Mouse (Mus musculus): Measurements from ENCODE around the gene Lpcat3. TPM values are rescaled to one million over a fixed set of nuclear protein-coding genes. Genes with fewer than 3 reads are reported as not detected.
A peak's percentile ranks its signal among the peaks of the same experiment; 100 is the strongest.

Gene Lpcat3
- total RNA-seq, 2 experiments from 2014 or later: 37.3 to 38.3 TPM

DNA sequence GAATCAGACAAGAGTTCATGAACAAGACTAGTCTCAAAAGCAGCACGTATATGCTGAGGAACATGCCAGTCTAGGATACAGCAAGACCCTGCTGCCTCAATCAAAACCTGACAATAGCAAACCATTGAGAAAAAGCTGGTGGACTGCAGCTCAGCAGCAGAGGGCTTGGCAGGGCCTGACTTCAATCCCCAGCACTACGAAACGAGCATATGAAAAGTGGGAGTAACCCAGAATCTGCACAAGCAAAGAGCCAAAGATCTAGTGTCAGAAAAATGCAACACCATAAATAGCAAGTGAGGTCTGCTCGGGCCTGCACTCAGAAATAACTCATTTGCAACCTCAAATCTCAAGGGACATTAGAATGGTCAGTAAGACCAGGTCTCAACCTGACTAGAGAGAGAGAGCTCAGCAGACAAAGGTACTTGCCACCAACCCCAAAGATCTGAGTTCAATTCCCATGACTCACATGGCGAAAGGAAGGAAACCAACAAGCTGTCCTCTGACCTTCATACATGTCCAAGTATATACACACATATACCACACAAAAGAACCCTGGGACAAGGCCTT is 43.3 kb downstream of the Lpcat3 start:
- DNase-seq: no peak

- no peak for DNase-seq
Measured at GRCm38 (mm10) chr6:124708289-124708889, 45.6 kb downstream of the Lpcat3 start.

DNA sequence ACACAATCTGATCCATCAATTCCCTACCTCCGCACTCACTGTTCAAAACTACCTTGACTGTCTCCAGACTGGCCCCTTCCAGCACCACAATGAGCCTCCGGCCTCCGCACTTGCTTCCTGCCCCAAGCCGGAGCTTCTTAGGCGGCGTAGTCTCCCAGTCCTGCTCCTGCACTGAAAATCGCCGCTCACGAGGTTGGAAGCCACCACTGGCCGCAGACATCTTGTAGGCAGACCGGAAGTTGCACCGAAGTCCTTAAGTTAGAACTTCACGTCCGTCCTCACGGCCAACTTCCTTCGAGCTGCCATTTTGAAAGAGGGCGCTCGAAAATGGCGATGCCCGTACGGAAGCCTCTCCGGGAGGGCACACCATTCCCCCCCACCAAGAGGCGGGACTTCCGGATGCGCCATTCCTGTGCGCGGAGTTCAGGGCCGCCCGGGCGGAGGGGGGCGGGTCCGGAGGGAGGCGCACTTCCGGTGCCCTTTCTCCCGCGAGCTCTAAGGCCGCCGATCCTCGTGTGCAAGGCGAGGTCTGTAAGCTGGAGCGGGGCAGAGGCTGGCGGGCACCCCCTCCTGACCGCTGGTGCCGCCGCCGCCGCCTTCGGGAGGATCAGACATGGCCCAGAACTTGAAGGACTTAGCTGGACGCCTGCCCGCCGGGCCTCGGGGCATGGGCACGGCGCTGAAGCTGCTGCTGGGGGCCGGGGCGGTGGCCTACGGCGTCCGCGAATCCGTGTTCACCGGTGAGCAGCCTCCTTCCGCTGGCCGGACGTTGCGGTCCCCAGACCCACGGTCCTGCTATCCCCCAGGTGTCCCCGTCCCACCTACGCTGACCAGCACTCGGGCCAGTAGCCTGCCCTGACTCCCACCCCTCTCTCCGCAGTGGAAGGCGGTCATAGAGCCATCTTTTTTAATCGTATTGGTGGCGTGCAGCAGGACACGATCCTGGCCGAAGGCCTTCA is 49.3 kb downstream of the Lpcat3 start, which contains the start of the genes Emg1 and Phb2:
Emg1 (minus strand) TSS at position 355 of the 959 bp plus-strand sequence.
Phb2 (plus strand) TSS at position 513 of the 959 bp plus-strand sequence.
- DNase-seq: peak; percentile 99

DNA sequence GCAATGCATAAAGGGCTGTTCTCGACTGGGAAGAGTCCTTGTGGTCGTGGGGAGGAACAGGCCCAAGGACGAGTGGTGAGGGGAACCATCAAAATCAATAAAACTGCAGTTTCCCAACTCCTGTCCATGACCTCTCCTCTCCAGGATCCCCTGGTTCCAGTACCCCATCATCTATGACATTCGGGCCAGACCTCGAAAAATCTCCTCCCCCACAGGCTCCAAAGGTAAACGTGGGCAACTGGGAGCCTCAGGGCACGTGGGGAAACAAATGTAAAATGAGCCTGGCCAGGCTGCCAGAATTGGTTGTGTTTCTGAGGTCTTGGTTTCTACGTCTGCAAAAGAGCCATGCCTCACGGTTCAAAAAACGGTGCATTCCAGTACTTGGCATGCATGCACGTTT is 50.1 kb downstream of the Lpcat3 start:
- DNase-seq: no peak

DNA sequence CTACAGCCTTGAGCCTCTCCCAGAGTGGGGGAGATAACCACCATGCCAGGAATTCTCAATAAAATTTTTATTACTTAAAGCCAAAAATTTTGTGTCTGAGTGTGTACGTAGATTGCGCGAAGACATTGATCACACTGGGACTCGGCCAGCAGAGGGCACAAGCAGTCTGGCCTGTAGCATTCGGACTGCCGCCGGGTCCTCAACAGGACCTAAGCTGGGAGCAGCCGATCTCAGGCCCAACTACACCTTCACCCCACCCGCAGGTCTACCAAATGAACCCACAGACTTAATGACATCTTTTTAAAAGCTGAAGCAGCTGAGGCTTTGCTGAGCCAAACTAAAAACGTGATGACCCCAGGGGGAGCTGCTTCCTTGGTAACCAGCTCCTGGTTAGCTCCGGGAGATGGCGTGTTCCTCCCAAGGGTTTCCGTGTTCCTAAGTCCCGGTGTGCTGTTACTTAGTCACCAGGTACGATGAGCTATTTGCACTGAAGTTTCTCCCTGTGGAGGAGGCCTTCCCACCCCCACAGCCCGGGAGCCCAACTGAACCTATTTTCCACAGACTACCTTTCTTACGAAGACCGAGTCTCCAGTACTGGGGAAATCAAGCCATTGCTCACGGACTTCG is 54.1 kb downstream of the Lpcat3 start:
- DNase-seq: peak in 1 of 2 experiments; percentile 62

DNA sequence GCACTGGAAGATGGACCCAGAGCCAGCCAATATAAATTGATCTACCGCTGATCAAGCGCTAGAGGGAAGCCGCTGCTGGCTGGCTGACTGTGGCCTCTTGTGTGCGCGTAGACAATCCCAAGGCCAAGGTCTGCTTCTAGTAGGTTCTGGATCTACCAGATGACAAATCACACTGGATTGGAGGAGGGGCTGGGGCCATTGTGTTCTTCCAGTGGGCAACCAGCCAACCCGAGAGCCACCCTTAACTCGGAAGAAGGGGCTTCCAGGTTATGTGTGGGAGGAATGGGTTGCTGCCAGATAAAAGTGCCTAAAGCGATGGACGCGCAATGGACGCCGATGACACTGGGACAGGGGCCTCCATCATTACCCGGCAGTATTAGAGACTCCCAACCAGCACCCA is 55.1 kb downstream of the Lpcat3 start:
- no peak for DNase-seq

DNA sequence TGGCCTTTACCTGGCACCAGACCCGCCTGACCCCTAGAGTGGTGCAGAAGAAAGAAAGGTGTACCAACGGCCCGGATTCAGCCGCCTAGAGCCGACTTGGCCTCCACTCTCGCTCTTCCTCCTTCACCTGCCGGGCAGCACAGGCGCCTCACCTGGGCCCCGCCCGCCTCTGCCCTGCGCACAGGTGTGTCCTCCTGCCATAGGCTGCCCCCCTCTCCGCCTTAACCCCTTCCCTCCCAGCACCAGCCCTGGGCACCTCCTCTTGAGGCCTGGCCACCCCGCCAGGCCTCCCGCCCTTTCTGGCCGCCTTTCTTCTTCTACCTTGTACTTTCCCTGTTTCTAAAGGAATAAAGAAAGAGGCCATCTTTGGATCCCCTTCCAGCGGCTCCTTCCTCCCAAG is 55.9 kb downstream of the Lpcat3 start:
- DNase-seq: no peak

GRCm38 (mm10) chr6:124719354-124719978 is 56.6 kb downstream of the Lpcat3 start:
- DNase-seq: peak in 1 of 2 experiments; percentile 71

- DNase-seq: no peak
Measured at GRCm38 (mm10) chr6:124720904-124721303, 58.1 kb downstream of the Lpcat3 start.

DNA sequence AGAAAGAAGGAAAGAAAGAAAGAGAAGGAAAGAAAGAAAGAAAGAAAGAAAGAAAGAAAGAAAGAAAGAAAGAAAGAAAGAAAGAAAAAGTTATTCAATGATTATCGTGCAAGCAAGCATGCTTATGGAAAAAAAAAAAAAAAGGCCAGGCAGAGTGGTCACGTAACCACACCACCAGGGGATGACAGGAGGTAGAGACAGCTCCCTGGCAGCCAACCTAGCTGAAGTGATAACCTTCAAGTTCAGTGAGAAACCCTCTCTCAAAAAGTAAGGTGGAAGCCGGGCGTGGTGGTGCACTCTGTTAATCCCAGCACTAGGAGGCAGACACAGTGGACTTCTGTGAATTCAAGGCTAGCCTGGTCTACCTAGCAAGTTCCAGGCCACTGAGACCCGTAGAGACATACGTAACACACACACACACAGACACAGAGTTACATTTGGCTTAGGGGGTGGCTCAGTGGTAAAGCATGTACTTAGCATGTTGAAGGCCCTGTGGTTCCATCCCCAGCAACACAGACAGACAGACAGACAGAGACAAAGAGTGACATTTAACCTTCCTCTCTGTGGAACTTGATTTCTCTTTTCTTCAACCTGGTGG is 60.1 kb downstream of the Lpcat3 start:
- DNase-seq: no peak

DNA sequence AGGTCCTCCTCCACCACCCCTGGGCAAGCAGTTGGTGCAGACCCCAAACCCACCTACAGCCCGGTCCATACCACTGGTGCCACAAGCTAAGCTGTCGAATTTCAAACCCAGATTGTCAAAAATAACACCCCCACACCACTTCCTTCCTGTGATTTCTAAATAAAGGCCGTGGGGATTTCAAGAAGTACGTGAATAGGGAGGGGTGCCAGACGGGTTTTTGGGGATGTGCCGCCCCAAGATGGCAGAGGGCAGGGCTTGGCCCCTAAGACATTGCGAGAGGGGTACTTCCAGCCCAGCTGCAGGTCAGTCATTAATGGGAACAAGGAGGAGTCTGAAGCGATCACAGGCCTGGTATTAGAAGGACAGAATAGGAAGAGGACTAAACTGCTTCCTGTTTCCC is 60.7 kb downstream of the Lpcat3 start:
- DNase-seq: no peak

DNA sequence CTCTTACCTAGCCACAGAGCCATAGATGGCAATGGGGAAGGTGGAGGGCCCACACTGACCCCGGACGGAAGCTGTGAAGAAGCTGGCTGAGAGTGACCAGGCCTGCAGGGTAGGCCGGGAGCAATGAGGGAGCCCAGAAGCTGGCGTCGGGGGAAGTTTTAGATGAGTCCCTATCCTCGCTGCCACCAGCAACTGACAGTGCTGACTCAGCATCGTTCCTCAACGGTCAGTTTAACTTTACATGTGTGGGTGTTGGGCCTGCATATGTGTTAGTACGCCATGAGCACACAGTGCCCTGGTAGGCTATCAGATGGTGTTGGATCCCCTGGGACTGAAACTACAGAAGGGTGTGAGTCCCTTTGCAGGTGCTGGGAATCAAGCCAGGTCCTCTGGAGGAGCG is 61.6 kb downstream of the Lpcat3 start:
- no peak for DNase-seq

GRCm38 (mm10) chr6:124728621-124729020 is 65.8 kb downstream of the Lpcat3 start:
- no peak for DNase-seq

DNA sequence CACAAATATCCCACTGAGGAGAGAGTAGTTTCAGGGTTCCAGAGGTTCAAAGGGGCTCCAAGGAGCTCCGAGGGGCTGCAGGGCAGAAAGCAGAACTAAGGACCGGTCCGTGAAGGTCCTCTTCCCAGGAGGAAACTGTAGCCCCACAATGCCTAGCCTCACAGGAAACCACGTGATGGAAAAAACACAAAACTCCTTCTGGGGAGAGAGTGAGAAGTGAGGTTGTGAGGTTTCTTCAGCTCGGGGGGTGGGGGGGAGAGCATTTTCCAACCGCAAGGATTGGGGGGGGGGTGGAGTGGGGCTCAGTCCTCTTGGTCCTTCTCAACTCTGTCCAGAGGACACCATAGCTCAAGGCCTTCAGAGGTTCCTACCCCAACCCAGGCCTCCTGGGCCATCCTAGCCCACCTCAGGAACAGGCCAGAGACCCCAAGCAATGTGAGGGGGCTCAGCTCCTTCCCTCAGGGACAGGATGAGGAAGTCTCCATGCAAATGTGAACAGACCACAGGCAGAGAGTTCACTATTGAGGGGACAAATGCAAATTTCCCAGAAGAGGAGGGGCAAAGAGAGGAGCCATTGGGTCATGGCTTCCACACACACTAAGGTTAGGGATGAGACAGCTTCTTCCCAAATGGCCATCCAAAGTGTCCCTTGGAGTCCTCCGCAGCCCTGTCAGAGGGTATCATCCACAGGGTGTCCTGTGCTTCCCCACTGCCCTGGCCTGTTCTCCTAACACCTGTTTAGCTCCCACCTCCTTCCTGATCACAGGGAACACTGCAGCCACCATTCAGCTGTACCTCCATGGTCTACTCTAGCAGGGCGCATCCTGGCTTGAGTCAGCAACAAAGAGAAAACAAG is 67.3 kb downstream of the Lpcat3 start:
- peak in 1 of 2 experiments; percentile 68 for DNase-seq

GRCm38 (mm10) chr6:124731038-124731437 is 68.2 kb downstream of the Lpcat3 start:
- no peak for DNase-seq

DNA sequence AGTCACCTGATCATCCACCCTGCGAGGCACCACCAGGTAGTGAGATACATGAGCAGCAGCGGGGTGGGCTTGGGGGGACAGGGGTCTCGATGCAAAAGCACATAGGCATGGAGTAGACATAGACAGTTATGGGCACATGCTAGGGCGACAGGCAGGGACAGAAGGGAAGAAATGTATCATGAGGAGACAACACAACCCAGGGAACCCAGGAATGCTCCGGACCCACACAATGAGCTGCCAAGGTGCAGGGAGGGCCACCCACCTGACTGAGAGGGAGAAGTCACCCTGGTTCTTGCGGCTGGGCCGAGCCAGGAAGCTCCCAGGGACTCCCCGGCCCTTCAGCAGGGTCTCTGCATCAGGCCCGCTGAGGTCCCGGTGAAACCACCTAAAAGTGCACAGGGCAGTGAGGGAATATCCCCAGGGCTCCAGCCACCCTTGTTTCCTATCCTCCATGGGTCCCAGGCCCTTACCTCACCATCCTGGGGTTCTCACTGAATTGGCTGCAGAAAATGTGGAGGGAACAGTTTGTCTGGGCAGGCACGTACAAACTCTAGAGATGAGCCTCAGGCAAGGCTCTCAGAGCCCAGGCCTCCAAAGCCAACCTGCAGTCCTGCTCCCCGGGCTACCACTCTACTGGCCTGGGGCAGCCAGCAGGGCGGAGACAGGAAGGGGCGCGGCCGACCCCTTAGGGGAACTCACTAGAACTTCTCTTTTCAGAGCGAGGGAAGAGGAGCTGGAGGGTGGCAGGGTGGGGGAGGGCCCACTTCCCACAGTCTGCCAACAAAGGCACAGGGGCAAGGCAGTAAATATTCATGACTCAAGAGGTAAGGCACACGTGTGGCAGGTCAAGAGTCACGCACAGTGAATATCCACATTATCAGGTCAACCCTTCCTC is 69.9 kb downstream of the Lpcat3 start:
- peak; percentile 49 to 83 for DNase-seq

DNA sequence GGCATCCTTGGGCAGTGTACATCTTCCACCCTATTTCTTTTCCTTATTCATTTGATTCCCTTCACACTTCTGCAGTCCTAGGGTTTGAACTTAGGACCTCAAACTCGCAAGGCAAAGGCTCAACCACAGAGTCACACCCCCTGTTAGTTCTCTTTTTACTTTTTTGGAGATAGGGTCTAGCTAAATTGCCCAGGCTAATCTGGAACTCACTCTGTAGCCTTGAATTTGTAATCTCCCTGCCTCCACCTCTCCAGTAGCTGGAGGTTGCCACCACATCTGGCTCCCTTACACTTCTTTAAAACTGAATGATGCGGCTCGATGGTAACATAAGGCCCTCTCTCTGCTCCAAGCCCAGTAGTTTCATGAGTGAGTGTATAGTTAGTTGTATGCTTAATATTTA is 71.6 kb downstream of the Lpcat3 start:
- no peak for DNase-seq

DNA sequence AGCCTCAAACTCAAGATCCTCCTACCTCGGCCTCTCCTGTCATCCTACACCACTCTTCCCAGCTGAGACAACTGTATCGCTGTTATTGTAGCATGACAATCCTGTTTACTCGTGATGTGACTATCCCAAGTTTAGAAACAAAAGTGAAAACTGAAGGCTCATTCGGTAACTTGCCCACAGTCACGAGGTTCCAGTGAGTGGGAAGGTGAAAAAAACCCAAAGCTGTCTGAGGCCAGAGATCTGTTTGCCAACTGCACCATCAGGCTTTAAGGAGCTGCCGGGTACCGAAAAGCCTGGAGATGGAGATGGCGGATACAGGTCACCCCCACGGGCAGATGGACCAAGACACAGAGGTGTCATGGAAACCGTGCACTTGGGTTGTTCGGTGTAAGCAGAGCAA is 74.2 kb downstream of the Lpcat3 start:
- DNase-seq: no peak

- peak in 1 of 2 experiments; percentile 57 for DNase-seq
Measured at GRCm38 (mm10) chr6:124738511-124739023, 75.7 kb downstream of the Lpcat3 start, which contains the start of gene Ptpn6. Gene Ptpn6 (minus strand): TSS chr6:124738714.

Measured in heart, adult 18-20 months (tissue).